Mouse (Mus musculus): ENCODE results near the gene Mob3b.

Mob3b gene

GRCm38 (mm10) chr4:34899322-34899721, 258.0 kb downstream of the Mob3b start:
- DNase-seq (ENCODE audit: low spot score in 2 of 2), result no peak
